Mouse (Mus musculus) mammary gland, adult 2 months (tissue): ENCODE measurements around the gene Fbxl2. TPM values are rescaled to one million over a fixed set of nuclear protein-coding genes. Genes with fewer than 3 reads are reported as not detected.

Experiments
- polyA plus RNA-seq: library from polyadenylated mRNA; depleted of rRNA; stranded (reverse); fragments of >200 nt; gene quantifications from 2 replicates; pipeline ENCODE4 v1.2.3, GENCODE M21; 2012; ENCODE audit warnings: low replicate concordance; rRNA removed

Gene Fbxl2
- 1.7 and 2.4 TPM in 2 replicates for polyA plus RNA-seq

DNA sequence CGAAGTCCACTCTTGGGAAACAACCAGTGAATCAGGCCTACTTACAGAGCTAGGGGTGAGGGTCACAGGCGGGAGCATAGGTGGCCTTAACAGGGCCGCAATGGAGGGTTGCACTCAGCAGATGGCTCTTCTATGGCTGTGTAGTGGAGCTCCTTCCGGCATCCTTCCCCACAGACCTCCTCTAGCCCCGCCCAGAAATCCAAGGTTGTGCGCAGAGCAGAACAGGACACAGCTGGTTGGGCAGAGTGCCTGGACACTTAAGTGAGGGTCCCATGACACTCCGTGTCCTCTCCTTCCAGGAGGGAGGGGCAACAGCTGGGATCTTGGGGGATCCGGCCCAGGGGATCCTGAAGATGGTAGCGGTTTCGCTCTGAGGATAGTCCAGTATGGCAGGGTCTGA lies at the start of gene Fbxl2:
Gene Fbxl2 (minus strand): TSS at position 164 of the 400 bp plus-strand sequence.

DNA sequence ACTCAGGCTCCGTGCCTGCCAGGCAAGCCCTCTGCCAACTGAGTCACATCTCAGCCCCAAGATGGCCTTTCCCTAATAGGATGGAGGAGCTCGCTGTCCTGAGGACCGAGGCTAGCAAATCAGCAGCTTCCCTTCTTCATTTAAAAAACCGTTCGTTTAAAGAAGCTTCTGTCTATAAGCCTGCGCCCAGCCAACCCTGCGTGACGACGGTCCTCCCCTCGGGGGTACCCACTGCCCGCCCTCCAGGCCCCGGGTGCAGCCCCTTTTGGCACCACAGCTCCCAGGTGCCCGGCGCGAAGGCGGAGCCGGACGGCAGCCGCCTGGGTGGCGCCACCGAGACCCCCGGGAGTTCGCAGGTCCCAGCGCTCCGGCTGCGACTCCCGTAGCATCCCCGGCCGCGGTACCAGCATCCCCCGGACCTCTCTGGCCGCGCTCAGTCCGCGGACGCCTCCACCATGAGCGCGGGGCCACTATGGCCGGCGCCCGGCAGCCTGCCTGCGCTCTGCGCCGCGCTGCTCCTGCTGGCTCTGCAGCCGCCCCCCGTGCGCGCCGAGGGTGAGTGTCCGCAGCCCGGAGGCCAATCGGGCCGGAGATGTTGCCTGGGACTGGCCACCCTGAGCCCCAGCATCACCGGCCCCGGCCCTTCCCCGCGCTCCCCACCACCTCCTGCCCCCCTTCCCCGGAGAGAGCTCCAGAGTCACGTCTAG lies 11.3 kb upstream of the Fbxl2 start, which contains the start of gene Susd5:
Gene Susd5 (plus strand): TSS at position 51 of the 707 bp plus-strand sequence.

GRCm38 (mm10) chr9:113930534-113931374 lies 115.2 kb downstream of the Fbxl2 start, which contains the start of gene Ubp1:
Gene Ubp1, plus strand, starts transcription at chr9:113930934.

Other genes starting within 250 kb of the Fbxl2 start
- 47.6 and 49.2 TPM in 2 replicates for gene Ubp1, start 115.3 kb downstream of the Fbxl2 start, polyA plus RNA-seq
- 0.23 and 0.37 TPM in 2 replicates for gene Susd5, start 10.9 kb upstream of the Fbxl2 start, polyA plus RNA-seq